Mouse (Mus musculus): ENCODE data around the gene Nat8f6.
"Not testable (repeated sequence)": the region's sequence is repeated elsewhere in the genome, so short reads cannot be mapped to it uniquely, and the experiment has no call there.

The Nat8f6 gene

DNA sequence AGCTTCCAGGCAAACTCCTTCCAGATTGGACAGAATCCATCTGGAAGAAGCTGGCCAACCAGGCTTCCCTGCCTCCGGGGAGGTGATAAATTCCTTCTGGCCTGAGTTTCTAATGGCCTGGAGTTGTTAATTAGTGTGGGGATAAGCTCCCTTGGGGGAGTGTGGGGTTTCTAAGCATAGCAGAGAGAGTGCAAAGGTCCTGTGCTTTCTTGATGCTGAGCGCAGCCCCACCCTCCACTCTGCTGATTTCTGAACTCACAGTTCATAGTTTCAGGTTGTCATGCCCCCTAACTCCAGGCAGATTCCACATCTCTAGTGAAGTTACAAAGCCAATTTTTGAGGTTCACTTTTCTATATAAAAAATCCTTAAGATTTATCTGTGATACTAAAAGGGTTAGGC lies 14.3 kb upstream of the Nat8f6 start:
- not testable (repeated sequence) for DNase-seq

DNA sequence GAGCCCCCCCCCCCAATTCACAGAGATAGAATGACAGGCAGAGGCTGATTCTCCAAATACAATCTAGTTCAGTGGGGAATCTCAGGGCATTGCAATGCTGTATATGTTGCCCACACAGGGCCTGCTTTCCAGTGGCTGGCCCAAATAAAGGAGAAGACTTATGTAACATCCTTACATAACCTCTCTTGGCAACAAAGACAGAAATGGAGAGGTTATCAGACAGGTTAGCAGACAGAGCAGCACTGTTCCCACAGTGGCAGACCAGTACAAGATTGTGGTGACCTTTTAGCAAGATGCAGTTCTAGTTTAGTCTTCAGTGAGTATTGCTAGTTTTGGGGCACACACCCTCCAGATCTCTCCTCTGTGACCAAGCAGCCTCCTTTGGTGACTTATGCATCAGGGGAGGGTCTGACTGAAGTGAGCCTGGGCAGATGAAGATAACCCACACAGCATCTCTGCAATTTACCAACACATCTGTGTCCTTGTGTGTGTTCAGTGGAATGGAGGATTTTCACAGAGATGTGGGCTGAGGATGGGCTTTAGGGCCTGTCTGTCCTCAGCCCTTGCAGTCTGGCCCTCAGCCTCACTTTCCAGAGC lies 13.8 kb upstream of the Nat8f6 start:
- not testable (repeated sequence) for DNase-seq

DNA sequence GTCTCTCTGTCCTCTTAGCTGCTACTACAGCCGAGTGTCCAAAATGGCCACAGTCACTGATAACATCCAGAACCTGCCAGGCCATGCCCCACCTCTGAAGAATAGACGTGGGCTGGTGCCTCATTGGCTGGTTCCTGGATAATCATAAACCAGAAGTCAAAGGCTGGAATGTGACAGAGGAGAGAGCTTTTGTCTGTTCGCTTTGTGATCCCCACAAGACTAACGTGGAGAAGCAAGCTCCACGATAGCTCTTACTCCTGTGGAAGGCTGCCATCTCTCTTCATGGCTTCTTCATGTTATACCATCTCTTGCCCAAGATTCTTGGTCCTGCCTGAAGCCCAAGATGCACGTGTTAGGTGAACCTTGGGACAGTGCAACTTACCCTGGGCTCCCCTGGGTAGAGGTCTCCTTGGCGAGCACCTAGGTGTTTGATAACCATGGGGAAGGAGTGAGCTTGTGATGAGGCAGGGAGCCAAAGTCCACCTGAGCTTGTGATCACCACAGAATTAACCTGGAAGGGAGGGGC lies 11.1 kb upstream of the Nat8f6 start, which contains the start of gene Nat8:
Gene Nat8 (minus strand): TSS at position 287 of the 526 bp plus-strand sequence.
- no peak for DNase-seq

DNA sequence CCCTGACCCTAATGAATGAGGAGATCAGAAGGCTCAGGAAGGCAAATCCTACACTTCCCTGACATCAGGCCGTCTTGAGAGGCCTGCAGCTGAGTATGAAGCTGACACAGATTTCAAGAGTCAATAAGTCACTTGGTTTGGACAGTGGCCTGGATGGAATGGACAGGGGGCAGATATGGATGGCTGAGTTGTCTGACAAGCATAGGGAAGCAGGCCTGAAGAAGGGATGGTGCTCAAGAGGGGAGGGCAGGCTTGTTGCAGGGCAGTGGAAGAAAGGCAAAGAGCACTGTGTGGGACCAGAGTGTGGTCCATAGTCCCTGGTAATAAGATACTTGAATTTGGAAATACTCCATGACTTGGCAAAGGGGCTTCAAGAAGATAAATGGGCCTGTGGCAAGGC lies 8.7 kb upstream of the Nat8f6 start:
- DNase-seq, result no peak

DNA sequence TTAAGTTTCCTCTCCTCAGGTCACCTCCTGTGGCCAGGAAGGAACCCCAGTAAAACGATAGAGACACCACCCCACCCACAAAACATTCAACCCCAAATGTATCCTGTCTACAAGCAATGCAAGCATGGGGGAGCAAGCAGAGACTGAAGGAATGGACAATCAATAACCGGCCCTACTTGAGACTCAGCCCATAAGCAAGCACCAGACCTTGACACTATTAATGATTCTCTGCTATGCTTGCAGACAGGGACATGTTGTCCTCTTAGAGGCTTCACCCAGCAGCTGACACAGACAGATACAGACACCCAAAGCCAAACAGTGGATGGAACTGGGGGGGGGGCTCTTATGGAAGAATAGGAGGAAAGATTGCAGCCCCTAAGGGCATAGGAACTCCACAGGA lies 5.1 kb upstream of the Nat8f6 start:
- DNase-seq, result no peak

DNA sequence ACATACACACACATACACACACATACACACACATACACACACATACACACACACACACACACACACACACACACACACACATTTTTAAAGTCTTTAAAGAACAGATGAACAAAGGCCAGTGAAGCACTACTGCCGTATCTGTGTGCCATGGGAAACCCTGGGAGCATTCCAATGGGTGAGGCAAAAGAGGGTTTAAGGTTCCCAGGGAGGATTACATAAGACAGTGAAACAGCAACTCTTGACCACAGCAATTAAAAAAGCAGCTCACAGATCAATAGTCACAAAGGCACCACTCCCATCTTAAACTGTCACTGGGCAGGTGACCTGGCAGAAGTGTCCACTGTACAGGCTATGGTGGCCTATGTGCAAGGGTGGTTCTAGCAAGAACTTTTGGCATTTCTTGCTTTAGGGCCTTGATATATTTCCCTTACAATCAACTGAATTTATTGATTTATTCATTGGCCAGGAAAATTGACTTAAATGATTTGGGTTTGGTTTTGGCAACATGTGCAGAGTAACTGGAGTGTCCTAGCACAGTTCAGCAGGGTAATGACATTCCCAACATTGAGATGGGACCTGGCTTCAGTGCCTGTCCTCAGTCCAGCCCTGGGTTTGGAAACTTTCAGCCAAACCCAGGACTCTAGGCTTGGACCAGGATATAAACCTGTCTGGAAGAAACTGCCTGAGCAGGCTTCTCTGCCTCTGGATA lies 2.8 kb upstream of the Nat8f6 start:
- no peak for DNase-seq

DNA sequence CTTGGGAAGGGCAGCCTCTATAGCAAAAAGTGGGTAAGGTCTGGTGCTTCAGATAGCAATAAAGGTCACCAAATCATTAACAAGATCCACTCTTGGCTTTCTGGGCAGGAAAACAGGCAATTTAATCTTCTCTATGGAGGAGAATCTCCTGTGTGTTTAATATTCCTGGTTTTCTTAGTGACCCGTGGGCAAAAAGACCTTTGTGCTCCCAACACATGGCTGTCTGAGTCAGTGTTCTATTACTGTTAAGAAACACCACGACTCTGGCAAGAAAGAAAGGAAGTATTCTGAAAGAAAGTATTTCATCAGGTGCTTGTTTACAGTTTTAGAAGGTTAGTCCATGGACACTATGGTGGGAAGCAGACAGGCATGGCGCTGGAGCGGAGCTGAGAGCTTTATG lies 1.5 kb upstream of the Nat8f6 start:
- DNase-seq, result no peak

DNA sequence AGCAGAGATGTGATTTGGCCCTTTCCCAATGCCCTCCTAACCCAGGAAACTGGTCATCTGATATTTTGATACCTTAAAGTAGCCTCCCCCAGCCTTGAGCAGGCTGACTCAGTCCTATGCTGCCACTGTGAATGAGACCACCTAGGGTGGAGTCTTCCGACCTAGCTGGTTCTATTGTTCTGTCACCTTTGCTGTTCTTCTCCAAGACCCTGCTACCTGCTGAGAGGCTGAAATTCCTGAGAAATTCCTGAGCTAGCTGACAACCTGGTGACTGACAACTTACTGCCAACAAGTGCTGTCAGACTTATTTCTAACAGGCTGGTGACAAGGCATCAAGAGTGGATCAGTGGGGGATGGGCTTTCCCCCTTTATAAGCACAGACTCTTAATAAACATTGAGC lies 2.4 kb downstream of the Nat8f6 start:
- DNase-seq, result no peak

DNA sequence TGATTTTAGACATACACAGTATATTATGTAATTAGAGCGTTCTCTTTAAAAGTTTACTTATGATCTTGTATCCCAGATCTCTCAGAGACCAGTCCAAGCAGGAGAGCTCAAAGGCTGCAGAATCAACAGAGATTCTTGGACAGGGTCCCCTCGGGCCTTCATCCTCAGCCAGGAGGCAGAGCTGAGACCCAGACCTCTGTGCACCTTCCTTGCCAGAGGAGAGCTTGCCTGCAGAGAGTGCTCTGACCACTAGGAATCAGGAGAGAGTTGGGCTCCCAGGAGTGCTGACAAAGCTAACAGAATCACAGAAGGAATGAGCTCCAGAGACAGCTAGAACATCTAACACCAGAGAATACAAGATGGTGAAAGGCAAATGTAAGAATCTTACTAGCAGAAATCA lies 7.4 kb downstream of the Nat8f6 start:
- DNase-seq, result no peak

DNA sequence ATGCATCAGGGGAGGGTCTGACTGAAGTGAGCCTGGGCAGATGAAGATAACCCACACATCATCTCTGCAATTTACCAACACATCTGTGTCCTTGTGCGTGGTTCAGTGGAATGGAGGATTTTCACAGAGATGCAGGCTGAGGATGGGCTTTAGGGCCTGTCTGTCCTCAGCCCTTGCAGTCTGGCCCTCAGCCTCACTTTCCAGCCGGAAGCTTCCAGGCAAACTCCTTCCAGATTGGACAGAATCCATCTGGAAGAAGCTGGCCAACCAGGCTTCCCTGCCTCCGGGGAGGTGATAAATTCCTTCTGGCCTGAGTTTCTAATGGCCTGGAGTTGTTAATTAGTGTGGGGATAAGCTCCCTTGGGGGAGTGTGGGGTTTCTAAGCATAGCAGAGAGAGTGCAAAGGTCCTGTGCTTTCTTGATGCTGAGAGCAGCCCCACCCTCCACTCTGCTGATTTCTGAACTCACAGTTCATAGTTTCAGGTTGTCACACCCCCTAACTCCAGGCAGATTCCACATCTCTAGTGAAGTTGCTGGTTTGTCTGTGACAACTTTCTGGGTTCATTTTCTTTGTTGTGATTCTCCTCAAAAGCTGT lies 9.7 kb downstream of the Nat8f6 start:
- not testable (repeated sequence) for DNase-seq

DNA sequence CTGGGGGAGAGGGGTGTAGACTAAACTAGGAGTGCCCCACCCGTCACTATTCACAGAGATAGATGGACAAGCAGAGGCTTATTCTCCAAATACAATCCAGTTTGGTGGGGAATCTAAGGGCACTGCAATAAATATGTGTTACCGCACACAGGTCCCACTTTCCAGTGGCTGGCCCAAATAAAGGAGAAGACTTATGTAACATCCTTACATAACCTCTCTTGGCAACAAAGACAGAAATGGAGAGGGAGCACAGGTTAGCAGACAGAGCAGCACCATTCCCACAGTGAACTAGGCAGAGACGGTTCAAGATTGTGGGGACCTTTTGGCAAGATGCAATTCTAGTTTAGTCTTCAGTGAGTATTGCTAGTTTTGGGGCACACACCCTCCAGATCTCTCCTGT lies 10.2 kb downstream of the Nat8f6 start:
- not testable (repeated sequence) for DNase-seq

DNA sequence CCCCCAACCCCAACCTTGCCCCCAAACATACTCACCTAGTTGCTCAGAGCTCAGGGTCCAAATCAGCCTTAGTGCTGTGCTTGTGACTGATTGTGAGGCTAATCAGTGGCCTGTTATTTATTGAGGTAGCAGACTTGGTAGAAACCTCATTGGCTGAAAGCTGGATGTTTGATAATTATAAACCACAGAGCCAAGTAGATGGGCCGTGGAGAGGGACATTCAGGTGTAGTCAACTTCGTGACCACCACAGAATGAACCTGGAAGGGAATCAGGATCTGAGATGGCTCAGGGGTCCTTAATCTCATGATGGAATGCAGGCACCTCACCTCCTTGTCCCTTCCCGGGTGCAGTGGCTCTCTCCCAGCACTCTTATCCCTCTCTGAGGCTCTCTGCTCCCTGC lies 11.0 kb downstream of the Nat8f6 start:
- not testable (repeated sequence) for DNase-seq

DNA sequence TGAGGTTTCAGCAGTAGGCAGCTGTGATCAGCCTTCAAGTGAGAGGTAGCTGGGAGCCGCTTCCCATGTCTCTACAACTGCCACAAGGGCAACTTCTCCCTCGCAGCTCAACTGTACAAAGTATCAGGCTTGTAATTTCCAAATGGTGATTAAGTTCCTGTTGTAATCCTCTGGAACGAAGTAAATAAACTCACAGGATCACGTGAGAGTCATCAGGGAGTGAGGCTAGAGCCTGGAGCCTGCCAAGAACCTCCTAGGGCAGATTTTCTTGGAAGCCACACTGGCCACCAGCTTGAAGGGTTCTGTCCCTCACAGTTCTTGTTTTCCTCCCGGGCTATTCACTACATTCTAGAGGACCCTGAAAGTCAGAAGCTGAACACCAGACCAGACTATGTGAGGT lies 17.6 kb downstream of the Nat8f6 start:
- DNase-seq, result not testable (repeated sequence)

DNA sequence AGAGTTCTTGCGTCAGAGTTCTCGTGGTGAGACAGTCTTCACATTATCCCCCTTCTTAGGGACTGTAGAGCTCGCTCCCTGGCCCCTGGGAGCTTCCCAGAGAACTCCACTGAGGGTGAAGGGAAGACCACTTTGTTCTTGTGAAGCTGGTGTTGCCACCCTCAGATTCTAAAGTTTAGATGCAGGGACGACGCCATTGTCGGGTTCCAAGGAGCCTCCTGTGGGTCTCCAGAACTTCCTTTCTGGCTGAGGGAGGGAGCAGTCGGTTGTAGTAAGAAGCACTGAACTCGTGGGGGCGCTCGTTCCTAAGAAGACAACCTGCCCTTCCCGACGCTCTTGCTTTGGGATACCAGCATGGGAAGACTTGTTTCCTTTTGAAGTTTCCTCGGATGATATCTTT lies 55.2 kb downstream of the Nat8f6 start, which contains the start of gene Nat8f3:
Gene Nat8f3 (minus strand): TSS at position 223 of the 400 bp plus-strand sequence.
- DNase-seq, result peak; percentile 15

DNA sequence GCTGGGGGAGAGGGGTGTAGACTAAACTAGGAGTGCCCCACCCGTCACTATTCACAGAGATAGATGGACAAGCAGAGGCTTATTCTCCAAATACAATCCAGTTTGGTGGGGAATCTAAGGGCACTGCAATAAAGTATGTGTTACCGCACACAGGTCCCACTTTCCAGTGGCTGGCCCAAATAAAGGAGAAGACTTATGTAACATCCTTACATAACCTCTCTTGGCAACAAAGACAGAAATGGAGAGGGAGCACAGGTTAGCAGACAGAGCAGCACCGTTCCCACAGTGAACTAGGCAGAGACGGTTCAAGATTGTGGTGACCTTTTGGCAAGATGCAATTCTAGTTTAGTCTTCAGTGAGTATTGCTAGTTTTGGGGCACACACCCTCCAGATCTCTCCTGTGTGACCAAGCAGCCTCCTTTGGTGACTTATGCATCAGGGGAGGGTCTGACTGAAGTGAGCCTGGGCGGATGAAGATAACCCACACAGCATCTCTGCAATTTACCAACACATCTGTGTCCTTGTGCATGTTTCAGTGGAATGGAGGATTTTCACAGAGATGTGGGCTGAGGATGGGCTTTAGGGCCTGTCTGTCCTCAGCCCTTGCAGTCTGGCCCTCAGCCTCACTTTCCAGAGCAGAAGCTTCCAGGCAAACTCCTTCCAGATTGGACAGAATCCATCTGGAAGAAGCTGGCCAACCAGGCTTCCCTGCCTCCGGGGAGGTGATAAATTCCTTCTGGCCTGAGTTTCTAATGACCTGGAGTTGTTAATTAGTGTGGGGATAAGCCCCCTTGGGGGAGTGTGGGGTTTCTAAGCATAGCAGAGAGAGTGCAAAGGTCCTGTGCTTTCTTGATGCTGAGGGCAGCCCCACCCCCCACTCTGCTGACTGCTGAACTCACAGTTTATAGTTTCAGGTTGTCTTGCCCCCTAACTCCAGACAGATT lies 57.4 kb downstream of the Nat8f6 start:
- DNase-seq, result not testable (repeated sequence)

DNA sequence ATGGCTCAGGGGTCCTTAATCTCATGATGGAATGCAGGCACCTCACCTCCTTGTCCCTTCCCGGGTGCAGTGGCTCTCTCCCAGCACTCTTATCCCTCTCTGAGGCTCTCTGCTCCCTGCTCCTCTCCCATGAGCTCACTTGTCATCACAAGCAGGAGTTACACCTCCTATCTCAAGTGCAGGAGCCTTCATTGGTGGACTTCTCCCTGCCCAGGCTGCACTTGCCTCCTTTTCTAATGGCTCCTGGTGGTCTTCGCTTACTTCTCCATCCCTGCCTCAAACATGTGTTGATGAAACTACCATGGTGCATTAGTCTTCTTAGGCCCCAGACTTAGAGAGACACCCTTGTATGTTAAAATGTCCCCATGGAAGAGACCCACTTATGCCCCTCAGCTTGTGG lies 58.1 kb downstream of the Nat8f6 start:
- DNase-seq, result not testable (repeated sequence)

Data from retina, postnatal 1 day (tissue).